Mouse (Mus musculus) limb, embryonic 10.5 days (tissue): ENCODE measurements around the gene Zc3h18. TPM values are rescaled to one million over a fixed set of nuclear protein-coding genes. Genes with fewer than 3 reads are reported as not detected.

Experiments used
- DNase-seq: peaks from one replicate; pipeline ENCODE4 v3.0.0-alpha.2; 2017; ENCODE audit warnings: low spot score
- H3K27ac ChIP-seq: fragments of 300-500 bp; sonication (generic); 2 replicates; pipeline ENCODE4 v1.5.1; 2016; ENCODE audit warnings: mild to moderate bottlenecking
- H3K27me3 ChIP-seq: fragments of 300-500 bp; sonication (generic); 2 replicates; pipeline ENCODE4 v1.6.1; 2016; ENCODE audit warnings: low read depth, mild to moderate bottlenecking; ENCODE audit not compliant: poor library complexity, severe bottlenecking
- H3K36me3 ChIP-seq: fragments of 300-500 bp; sonication (generic); 2 replicates; pipeline ENCODE4 v1.6.1; 2016; ENCODE audit warnings: mild to moderate bottlenecking, moderate library complexity
- H3K4me1 ChIP-seq: fragments of 300-500 bp; sonication (generic); 2 replicates; pipeline ENCODE4 v1.6.1; 2016
- H3K4me3 ChIP-seq: fragments of 300-500 bp; sonication (generic); 2 replicates; pipeline ENCODE4 v1.5.1; 2016; ENCODE audit warnings: mild to moderate bottlenecking, moderate library complexity
- H3K9me3 ChIP-seq: fragments of 300-500 bp; sonication (generic); replicated peaks from 2 replicates; pipeline ENCODE4 v1.6.1; 2016; ENCODE audit warnings: mild to moderate bottlenecking
- WGBS: fragments of 180-500 bp; shearing (Covaris S2); methylation state at CpG from one replicate; pipeline ENCODE4 v1.1.7; 2016; 5-methylcytosine and 5-hydroxymethylcytosine counted together
- polyA plus RNA-seq: library from polyadenylated mRNA; unstranded; fragments of >200 nt; fragmentation: Nextera tagmentation; extraction: Ambion mirVana; gene quantifications from 2 replicates; pipeline ENCODE4 v1.2.1, GENCODE M21; 2016

Gene Zc3h18
- polyA plus RNA-seq, 1 experiment from 2014 or later = 84.2 TPM

GRCm38 (mm10) chr8:122457171-122457570 lies 80.8 kb downstream of the Zc3h18 start:
- Histone ChIP-seq H3K27ac (no peak overlapping the region), H3K4me3 (no peak overlapping the region), H3K9me3 (no peaks in the 10 kb centered on the region), H3K36me3 (no peaks in the 10 kb centered on the region), H3K4me1 (peaks cover 22% of the 10 kb centered on the region), H3K27me3 (peaks cover 66% of the 10 kb centered on the region)
- DNase-seq = no peak
- WGBS = 80% methylated on average over 11 of the region's 11 CpGs

- 55% methylated on average over 6 of the region's 6 CpGs for WGBS
- Histone ChIP-seq H3K9me3 (no peaks in the 10 kb centered on the region), H3K27ac (no peak overlapping the region), H3K27me3 (peaks cover 78% of the 10 kb centered on the region), H3K4me1 (peaks cover 35% of the 10 kb centered on the region), H3K4me3 (no peak overlapping the region), H3K36me3 (no peaks in the 10 kb centered on the region)
- no peak for DNase-seq
These were observed 83.0 kb downstream of the Zc3h18 start for GRCm38 (mm10) chr8:122459218-122459900.

- H3K4me1 ChIP-seq = peaks cover 40% of the 10 kb centered on the region
- peaks cover 72% of the 10 kb centered on the region for H3K27me3 ChIP-seq
- H3K4me3 ChIP-seq = peak overlapping the region; percentile 41
- DNase-seq = no peak
- 26% methylated on average over 7 of the region's 7 CpGs for WGBS
- no peaks in the 10 kb centered on the region for H3K9me3 ChIP-seq
- no peaks in the 10 kb centered on the region for H3K36me3 ChIP-seq
- no peak overlapping the region for H3K27ac ChIP-seq
These were observed 83.6 kb downstream of the Zc3h18 start for GRCm38 (mm10) chr8:122459990-122460389.

GRCm38 (mm10) chr8:122460524-122461472 lies 84.4 kb downstream of the Zc3h18 start, which contains the start of gene Snai3:
Snai3 (minus strand) TSS chr8:122460733.
- H3K36me3 ChIP-seq = peaks cover 4% of the 10 kb centered on the region
- no peak within 1 kb of the TSS for H3K27ac ChIP-seq
- peaks cover 44% of the 10 kb centered on the region for H3K4me1 ChIP-seq
- peak within 1 kb of the TSS; percentile 41 for H3K4me3 ChIP-seq
- 4% methylated on average over 56 of the region's 56 CpGs for WGBS
- H3K9me3 ChIP-seq = no peaks in the 10 kb centered on the region
- peak; percentile 67 for DNase-seq
- peaks cover 72% of the 10 kb centered on the region for H3K27me3 ChIP-seq

GRCm38 (mm10) chr8:122461473-122462148 lies 85.2 kb downstream of the Zc3h18 start:
- peaks cover 44% of the 10 kb centered on the region for H3K4me1 ChIP-seq
- 63% methylated on average over 11 of the region's 11 CpGs for WGBS
- no peak overlapping the region for H3K4me3 ChIP-seq
- no peak for DNase-seq
- no peak overlapping the region for H3K27ac ChIP-seq
- H3K36me3 ChIP-seq = peaks cover 11% of the 10 kb centered on the region
- H3K9me3 ChIP-seq = no peaks in the 10 kb centered on the region
- H3K27me3 ChIP-seq = peaks cover 69% of the 10 kb centered on the region

GRCm38 (mm10) chr8:122462510-122462909 lies 86.1 kb downstream of the Zc3h18 start:
- WGBS = 69% methylated on average over 8 of the region's 8 CpGs
- Histone ChIP-seq H3K4me3 (no peak overlapping the region), H3K4me1 (peaks cover 44% of the 10 kb centered on the region), H3K27ac (no peak overlapping the region), H3K9me3 (no peaks in the 10 kb centered on the region), H3K36me3 (peaks cover 20% of the 10 kb centered on the region), H3K27me3 (peaks cover 60% of the 10 kb centered on the region)
- DNase-seq = no peak

- peaks cover 46% of the 10 kb centered on the region for H3K27me3 ChIP-seq
- H3K36me3 ChIP-seq = peaks cover 34% of the 10 kb centered on the region
- H3K27ac ChIP-seq = no peak overlapping the region
- 63% methylated on average over 12 of the region's 12 CpGs for WGBS
- no peaks in the 10 kb centered on the region for H3K9me3 ChIP-seq
- no peak overlapping the region for H3K4me3 ChIP-seq
- peaks cover 44% of the 10 kb centered on the region for H3K4me1 ChIP-seq
- no peak for DNase-seq
These were observed 87.5 kb downstream of the Zc3h18 start for GRCm38 (mm10) chr8:122463651-122464640.

GRCm38 (mm10) chr8:122464985-122465384 lies 88.6 kb downstream of the Zc3h18 start:
- Histone ChIP-seq H3K9me3 (no peaks in the 10 kb centered on the region), H3K27ac (no peak overlapping the region), H3K27me3 (peaks cover 36% of the 10 kb centered on the region), H3K4me1 (peaks cover 39% of the 10 kb centered on the region), H3K4me3 (no peak overlapping the region), H3K36me3 (peaks cover 45% of the 10 kb centered on the region)
- 69% methylated on average over 7 of the region's 7 CpGs for WGBS
- DNase-seq = no peak

Other genes with a start within 250 kb of the Zc3h18 start
- gene Zfpm1, start 94.5 kb upstream of the Zc3h18 start, polyA plus RNA-seq = 1.3 and 1.5 TPM in 2 replicates
- gene Trhr2, start 15.9 kb upstream of the Zc3h18 start, polyA plus RNA-seq = not detected in 2 replicates
- gene Il17c, start 45.4 kb downstream of the Zc3h18 start, polyA plus RNA-seq = 0.28 TPM in 1 of 2 replicates, not detected in the other
- gene Cyba, start 56.3 kb downstream of the Zc3h18 start, polyA plus RNA-seq = 79.8 and 82.8 TPM in 2 replicates
- gene Mvd, start 66.8 kb downstream of the Zc3h18 start, polyA plus RNA-seq = 64.6 and 64.9 TPM in 2 replicates
- not detected in 2 replicates for gene Snai3, start 84.1 kb downstream of the Zc3h18 start, polyA plus RNA-seq
- gene Rnf166, start 99.5 kb downstream of the Zc3h18 start, polyA plus RNA-seq = 33.1 and 41.4 TPM in 2 replicates
- gene Ctu2, start 99.5 kb downstream of the Zc3h18 start, polyA plus RNA-seq = 80.3 and 81.8 TPM in 2 replicates
- gene Piezo1, start 174.7 kb downstream of the Zc3h18 start, polyA plus RNA-seq = 10.7 and 11.8 TPM in 2 replicates
- 68.9 and 75.6 TPM in 2 replicates for gene Cdt1, start 191.4 kb downstream of the Zc3h18 start, polyA plus RNA-seq
- 285 and 308 TPM in 2 replicates for gene Aprt, start 200.3 kb downstream of the Zc3h18 start, polyA plus RNA-seq
- gene Galns, start 234.9 kb downstream of the Zc3h18 start, polyA plus RNA-seq = 4.0 and 5.7 TPM in 2 replicates
- 49.4 and 51.5 TPM in 2 replicates for gene Trappc2l, start 235.0 kb downstream of the Zc3h18 start, polyA plus RNA-seq
- not detected in 2 replicates for gene Pabpn1l, start 246.1 kb downstream of the Zc3h18 start, polyA plus RNA-seq